Mouse (Mus musculus) urinary bladder, postnatal 14 days (tissue): Measurements from ENCODE around the gene Il17rc.

Experiments
- DNase-seq: peaks from one replicate; pipeline ENCODE4 v3.0.0; 2021; ENCODE audit warnings: low spot score

The Il17rc gene

DNA sequence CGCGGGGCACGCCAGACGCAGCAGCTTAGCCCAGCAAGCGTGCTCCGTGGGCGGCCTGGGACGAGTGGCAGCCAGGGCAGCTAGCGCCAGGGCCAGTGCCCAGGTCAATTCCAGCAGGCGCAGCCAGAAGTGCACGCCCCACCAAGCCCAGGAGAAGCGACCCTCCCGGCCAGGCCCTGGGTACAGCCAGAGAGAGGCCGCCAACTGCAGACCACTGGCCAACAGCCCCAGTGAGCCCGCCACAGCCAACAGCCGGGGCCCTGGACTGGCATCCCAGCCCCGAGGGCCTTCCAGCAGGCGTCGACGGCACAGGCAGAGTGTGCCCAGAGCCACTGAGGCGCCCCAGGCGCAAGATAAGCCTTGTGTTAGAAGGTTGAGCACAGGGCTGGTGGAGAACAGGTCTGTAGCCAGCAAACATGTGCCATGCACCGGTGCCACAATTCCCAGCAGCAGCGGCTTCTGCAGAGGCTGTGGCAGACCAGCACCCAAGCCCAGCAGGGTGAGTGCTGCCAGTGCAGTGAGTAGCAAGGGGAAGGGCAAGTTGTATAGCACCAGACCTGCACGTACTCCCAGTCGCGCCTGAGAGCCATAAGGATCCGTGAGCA is 23.9 kb downstream of the Il17rc start:
- no peak for DNase-seq

DNA sequence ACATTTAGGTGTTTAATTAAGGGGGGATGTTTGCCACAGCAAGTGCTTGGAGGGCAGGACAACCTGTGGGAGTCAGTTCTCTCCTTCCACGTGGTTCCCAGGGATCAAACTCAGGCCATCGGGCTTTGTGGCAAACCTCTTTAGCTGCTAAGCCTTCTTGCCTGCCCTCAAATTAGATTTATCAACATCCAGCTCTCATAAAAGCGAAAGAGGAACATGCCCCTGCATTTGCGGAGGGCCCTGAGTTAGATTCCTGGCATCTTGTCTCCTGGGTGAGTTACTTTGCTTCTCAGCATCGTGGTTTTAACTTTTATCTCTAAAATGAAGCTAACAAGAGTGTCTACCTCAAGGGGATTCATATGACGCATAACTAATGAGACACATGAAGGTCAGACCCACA is 28.1 kb downstream of the Il17rc start:
- DNase-seq: no peak

DNA sequence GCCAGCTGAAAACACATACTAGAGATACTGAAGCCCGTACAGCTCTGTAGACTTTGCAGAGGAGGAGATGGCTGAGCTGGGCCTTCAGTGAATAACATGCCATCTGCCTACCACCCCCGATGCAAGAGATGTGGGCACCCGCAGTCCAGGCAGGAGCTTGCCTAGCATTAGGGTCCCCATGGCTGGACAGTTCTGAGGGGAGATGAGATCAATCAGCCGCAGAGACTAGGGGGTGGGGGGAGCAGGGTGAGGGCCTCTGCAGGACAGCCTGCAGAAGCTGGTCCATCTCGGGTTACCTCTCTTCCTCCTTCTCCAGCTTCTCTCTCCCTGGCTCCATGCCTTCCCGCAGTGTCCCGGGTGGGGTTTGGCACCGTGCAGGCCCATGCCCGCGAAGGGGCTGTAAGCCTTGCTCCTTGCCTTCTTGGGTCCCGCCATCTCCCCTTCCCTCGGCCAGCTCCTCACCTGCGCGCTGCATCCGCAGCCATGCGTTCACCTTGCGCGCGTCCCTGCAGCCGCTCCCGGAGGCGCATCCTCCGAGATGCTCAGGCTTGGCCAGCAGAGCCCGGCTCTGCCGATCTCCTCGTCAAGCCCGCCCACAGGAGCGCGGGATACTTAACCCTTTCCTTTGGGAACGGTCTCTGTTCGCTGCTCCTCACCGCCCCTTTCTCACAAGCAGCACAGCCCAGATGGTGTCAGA is 30.3 kb downstream of the Il17rc start, which contains the start of gene Prrt3:
Gene Prrt3, minus strand, starts transcription at position 544 of the 697 bp plus-strand sequence.
- no peak for DNase-seq

DNA sequence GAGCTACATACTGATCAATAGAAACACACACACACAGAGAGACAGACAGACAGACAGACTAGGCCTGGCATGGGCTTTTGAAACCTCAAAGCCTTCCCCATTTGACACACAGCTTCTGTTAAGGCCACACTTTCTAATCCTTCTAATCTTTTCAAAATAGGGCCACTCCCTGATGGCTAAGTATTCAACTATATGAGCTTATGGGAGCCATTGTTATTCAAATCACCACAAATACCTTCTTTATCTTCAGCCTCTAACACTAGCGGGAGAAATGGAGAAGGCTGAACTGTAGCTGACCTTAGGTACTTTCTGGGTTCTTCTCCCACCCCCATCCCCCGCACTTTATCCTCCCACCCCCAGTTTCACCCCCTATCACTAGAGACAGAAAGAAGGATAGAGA is 31.6 kb downstream of the Il17rc start:
- DNase-seq: no peak

DNA sequence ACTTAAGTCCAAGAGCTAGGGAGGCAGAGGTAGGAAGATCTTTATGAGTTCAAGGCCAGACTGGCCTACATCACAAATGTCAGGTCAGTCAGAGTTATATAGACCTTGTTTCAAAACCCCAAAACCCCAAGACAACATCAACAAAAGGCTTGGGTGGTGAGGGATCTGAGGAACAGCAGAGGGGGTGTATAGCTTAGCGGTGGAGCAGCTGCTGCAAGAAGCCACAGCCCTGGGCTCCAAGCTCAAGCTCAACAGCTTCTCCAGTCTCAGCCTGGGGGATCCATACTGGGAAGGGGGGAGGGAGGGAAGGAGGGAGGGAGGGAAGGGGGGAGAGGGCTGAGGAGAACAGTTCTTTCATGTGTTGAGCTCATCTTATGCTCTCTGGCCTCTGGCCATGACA is 34.5 kb downstream of the Il17rc start:
- no peak for DNase-seq

DNA sequence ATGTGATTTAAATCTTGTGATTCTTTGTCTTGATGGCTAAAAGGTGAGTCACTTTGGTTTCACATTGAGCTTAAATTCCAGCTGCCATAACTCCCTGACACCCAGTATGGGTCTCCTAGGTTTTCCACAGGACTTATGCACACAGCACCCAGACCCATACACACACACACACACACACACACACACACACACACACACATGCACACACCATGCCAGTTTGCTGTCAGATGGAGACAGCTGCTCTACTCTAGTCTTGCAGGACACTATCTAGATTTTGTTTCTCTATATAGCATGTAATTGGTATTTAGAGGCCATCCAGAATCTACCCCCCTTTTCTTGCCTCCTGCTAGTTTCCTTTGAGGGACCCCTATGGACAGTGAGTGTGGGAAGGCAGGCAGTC is 35.9 kb downstream of the Il17rc start:
- no peak for DNase-seq

DNA sequence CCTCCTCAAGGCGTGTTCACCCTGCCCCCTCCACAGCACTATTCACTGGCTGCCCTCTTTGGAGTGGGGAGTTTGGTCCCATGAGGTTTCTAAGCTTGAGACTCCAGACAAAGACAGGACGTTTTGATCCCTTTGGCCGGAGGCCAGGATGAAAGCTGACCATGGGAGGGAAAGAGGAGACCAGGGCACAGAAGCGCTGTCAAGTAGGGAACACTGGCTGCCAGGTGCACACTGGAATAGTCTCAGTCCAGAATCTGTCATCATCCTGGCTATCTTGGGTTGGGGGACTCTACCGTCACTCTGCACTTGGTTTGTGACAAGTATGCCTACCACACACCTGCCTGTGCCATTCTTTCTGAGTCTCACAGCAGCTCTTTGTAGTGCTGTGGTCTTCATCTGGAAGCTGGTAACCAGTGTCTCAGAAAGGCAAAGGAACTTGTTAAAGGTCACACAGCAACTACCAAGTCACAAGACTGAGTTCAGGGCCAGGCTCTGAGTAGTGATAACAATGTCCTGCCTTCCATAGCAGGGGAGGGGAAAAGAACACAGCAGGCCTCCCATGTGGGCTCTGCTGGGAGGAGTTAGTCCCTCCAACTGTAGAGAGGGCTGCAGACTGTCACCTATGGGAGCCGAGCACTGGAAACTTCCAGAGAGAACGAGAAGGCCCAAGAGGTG is 37.2 kb downstream of the Il17rc start:
- DNase-seq: no peak

DNA sequence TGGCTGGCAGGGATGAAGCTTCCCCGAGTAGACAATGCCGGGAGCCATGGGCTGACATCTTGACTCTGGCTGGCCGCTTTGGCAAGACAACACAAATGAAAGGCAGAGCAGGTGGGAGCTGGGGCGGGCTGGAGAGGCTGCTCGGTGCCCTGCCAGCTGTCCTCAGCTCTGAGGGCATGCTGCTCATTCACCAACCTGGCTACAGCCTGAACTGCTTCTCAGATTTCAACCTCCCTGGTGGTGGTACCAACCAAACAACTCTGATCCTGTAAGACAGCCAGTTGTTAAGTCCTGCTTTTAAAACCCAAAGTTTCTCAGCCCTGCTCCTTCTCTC is 37.7 kb downstream of the Il17rc start:
- DNase-seq: no peak

DNA sequence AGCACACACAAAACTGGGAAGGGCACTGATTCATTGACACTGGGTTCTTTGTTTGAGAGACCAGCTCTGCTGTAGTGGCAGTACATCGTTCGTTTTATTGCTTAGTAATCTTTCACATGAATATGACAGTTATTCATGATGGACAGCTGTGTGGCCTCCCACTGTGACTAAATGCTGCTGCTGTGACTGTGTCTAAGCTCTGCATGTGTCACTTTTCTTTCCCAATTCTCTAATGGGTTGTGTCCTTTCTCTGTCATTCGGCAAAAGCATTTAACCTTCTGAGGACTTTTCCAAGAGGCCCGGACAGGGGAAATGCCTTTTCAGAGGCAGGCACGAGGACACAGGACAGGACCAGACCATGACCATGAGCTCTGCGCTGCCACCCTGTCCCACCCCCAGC is 42.7 kb downstream of the Il17rc start:
- DNase-seq: no peak

DNA sequence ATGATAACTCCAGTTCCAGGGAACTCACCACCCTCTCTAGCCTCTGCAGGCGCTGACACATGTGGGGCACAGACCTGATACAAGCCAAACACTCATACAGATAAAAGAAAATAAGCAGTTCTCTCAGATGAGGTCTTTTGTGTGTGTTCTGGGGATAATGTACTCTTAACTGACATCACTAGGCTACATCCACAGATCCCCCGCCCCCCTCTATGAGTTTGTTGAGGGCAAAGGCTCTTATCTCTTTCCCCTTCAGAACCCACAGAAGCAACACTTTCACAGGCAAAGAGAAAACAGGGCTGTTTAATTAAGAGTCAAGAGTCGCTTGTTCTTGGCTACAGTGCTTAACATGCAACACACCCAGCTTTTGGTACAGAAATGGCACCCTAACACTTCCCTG is 43.4 kb downstream of the Il17rc start:
- DNase-seq: no peak

DNA sequence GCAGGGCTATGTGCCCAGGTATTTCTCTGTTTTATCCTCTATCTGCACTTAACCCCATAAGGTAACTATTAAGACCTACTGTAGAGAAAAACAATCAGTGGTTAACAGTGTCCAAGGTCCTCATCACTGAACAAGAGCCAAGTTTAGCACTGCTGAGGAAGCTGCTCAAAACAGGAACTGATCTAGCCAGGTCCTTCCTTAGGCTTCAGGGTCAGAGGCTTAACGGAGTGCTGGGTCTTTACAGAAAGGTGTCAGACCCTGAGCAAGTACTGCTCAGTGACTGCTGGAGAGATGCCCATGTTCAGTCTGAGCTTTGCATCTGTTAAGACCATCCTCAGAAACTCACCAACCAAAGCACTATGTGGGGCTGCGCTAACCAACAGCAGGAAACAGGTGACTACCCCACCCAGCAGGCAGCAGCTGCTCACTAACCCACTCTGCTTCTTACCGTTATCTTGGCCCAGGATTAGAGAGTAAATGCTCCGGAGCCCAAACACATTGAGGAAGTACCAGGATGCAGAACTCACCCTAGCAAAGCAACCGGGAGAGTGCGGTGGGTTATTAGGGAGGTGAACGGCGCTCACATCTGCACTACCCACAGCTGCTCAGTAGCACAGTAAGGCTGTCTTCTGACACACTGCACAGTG is 46.3 kb downstream of the Il17rc start:
- no peak for DNase-seq

DNA sequence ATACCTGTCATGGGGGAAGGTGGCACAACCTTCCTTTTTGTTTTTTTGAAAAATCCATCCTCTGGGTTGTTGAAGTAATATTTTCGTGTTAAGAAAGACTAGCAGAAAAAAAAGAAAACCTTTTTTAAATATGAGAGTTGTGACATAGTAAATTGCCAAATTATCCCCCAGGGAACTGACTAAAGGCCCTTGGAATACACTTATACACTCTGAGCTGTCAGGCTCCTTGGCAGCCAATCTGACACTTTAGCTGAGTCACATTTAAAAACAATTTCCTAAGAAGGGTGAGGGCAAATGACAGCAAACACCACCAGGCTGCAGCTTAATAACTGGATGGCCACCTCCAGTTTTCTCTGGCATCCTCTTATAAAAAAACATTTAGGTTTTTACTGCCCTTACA is 51.1 kb downstream of the Il17rc start:
- DNase-seq: no peak

DNA sequence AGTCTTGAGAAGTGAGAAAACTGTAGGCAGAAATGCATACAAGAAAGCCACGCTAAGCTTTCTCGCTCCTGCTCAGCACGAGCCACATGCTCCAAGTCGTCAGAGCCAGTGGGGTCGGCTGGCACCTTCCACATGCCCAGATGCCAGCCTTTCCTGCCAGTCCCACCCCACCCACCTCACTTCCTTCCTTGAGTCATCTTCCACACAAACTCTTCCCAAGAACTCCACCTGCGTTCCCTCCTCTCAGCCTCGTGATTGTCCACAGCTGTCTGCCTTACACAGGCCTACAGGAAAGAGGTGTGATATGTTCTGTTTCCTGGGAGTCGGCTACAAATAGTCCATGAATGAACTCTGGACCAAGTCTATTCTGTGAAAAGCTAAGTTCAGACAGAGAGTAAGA is 52.2 kb downstream of the Il17rc start:
- no peak for DNase-seq

DNA sequence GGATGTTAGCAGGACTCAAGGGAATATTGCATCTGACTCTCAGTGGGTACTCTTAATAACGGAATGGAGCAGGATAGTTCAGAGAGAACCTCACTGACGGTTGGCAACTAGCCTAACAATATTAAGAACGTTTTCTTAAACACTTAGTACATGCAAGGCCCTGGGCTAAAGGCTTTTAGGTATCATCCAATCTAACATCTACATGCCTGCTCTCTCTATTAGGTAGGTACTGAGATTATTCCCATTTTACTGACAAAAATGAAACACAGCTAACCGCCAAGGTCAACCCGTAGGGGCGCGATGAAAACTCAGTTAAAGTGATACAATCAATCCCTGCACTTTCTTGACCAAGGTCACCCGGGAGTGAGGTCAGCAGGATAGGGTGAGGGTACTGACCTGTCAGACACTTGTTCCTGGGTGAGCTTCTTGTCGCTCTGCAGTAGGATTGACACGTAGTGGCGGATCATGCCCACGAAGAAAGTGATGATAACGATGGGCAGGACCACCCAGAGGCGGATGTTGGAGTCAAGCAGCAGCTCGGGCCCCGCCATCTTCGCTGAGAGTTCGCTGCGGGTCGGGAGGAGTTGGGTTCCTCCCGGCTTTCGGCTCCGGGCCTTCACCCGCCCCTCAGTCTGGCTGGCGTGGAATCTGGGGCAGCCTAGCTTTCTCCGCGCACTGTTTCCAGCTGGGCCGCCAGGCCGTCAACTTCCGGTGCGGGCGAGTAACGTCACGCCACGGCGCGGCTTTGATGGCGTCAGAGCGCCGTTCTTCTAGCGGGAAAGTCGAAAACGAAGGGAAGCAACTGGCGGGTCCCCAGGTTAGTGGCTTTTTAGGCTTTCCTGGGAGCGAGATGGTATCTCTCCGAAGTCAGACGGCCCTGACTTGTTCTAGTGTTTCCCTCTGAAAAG is 60.0 kb downstream of the Il17rc start, which contains the start of the genes Emc3 and Fancd2:
Gene Emc3, minus strand, starts transcription at position 721 of the 908 bp plus-strand sequence.
Gene Fancd2, plus strand, starts transcription at position 751 of the 908 bp plus-strand sequence.
- DNase-seq: peak; percentile 90

DNA sequence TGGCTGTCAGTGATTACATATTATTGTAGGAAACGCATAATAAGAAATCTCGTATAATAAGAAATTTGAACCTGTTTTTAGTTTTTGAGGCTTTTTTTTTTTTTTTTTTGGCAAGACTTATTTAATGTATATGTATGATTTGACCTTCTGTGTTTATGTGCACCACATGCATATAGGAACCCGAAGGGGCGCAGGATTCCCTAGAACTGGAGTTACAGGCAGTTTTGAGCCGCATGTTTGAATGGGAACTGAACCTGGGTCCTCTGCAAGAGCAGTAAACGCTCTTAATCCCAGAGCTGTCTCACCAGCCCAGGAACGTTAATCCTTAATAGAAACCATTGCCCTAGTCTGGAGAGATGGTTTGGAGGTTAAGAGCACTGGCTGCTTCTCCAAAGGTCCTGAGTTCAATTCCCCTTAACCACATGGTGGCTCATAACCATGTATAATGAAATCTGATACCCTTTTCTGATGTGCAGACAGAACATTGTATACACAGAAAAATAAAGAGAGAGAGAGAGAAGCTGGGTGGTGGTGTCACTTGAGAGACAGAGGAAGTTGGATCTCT is 60.7 kb downstream of the Il17rc start:
- DNase-seq: no peak
